In the genomic region with DNA sequence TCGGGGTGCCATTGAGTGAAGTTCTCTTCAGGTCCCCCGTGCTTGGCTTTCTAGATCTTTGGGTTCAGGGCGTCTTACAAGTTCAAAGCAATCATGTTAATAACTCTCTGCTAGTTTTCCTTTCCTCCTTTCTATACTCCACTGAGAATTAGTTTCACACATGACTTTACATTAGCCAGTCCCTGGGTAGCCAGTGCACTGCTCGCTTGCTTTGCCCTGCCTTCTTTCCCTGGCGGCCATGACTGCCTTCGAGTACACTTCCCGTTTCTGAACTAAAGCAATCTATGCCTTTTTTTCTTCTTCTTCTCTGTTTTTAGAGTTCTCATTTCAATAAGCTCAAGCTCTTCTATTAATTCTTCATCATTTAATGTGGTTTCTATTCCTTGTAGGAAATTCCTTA, we compare ENCODE assay signal across 18 mouse cellular contexts.
"Had no signal": no experiment of that assay in that cellular context is flagged by ENCODE, and none has a peak within 500 bp of the region (broad histone marks: within the 10 kb centered on the region; RNA-seq: fewer than 3 reads in every experiment).

No protein-coding gene starts in this region.

- H3K9me3 ChIP-seq: intestine, embryonic 15.5 days; limb, embryonic 12.5 days; limb, embryonic 15.5 days; midbrain, embryonic 13.5 days; neural tube, embryonic 13.5 days had no signal

- ATAC-seq: intestine, embryonic 15.5 days; liver, postnatal 0 days; midbrain, embryonic 13.5 days had no signal

- DNase-seq: kidney, adult 11 months; kidney, adult 8-10 months; kidney, postnatal 14 days; kidney, postnatal 4 days; left cerebral cortex, postnatal 4 days; liver, postnatal 0 days; retina, postnatal 1 day; right cerebral cortex, postnatal 25 days; spleen, adult 18-20 months; thymus, adult 18-20 months; thymus, postnatal 36 days had no signal

- H3K27me3 ChIP-seq: intestine, embryonic 15.5 days; limb, embryonic 12.5 days; limb, embryonic 15.5 days; midbrain, embryonic 13.5 days; neural tube, embryonic 13.5 days had no signal

- H3K4me2 ChIP-seq: intestine, embryonic 15.5 days; limb, embryonic 12.5 days; limb, embryonic 15.5 days; liver, embryonic 11.5 days; midbrain, embryonic 13.5 days; neural tube, embryonic 13.5 days had no signal

- H3K36me3 ChIP-seq: intestine, embryonic 15.5 days; limb, embryonic 12.5 days; limb, embryonic 15.5 days; midbrain, embryonic 13.5 days; neural tube, embryonic 13.5 days had no signal

- H3K4me1 ChIP-seq: intestine, embryonic 15.5 days; limb, embryonic 12.5 days; limb, embryonic 15.5 days; midbrain, embryonic 13.5 days; neural tube, embryonic 13.5 days had no signal

- H3K9ac ChIP-seq: intestine, embryonic 15.5 days; limb, embryonic 12.5 days; limb, embryonic 15.5 days; liver, embryonic 14.5 days; liver, postnatal 0 days; midbrain, embryonic 13.5 days; neural tube, embryonic 13.5 days had no signal

- H3K27ac ChIP-seq: intestine, embryonic 15.5 days; limb, embryonic 12.5 days; limb, embryonic 15.5 days; liver, embryonic 14.5 days; midbrain, embryonic 13.5 days; neural tube, embryonic 13.5 days had no signal

- H3K4me3 ChIP-seq: intestine, embryonic 15.5 days; limb, embryonic 12.5 days; limb, embryonic 15.5 days; midbrain, embryonic 13.5 days; neural tube, embryonic 13.5 days had no signal
